Mouse (Mus musculus) hindbrain, embryonic 15.5 days (tissue): ENCODE data around the gene Psmc3. TPM values are rescaled to one million over a fixed set of nuclear protein-coding genes. Genes with fewer than 3 reads are reported as not detected.
A peak's percentile ranks its signal among the peaks of the same experiment; 100 is the strongest.

Experiments used
- ATAC-seq: fragments of 200-750 bp; cut with Nextera tagmentation; 2 replicates; pipeline ENCODE4 v1.8.0; 2017; ENCODE audit warnings: low read depth, moderate number of reproducible peaks, moderate TSS enrichment; ENCODE audit not compliant: low FRiP score
- H3K27ac ChIP-seq: fragments of 300-500 bp; sonication (generic); replicated peaks from 2 replicates; pipeline ENCODE4 v1.5.1; 2015; ENCODE audit warnings: mild to moderate bottlenecking, inconsistent platforms
- H3K27me3 ChIP-seq: fragments of 300-500 bp; sonication (generic); 2 replicates; pipeline ENCODE4 v1.6.1; 2015; ENCODE audit warnings: control low read depth, inconsistent platforms
- H3K36me3 ChIP-seq: fragments of 300-500 bp; sonication (generic); 2 replicates; pipeline ENCODE4 v1.6.1; 2015; ENCODE audit warnings: control low read depth, inconsistent platforms
- H3K4me1 ChIP-seq: fragments of 300-500 bp; sonication (generic); replicated peaks from 2 replicates; pipeline ENCODE4 v1.6.1; 2015; ENCODE audit warnings: control low read depth, inconsistent platforms
- H3K4me2 ChIP-seq: fragments of 300-500 bp; sonication (generic); 2 replicates; pipeline ENCODE4 v1.6.1; 2015; ENCODE audit warnings: moderate library complexity, mild to moderate bottlenecking, inconsistent platforms
- H3K4me3 ChIP-seq: fragments of 300-500 bp; sonication (generic); 2 replicates; pipeline ENCODE4 v1.5.1; 2015; ENCODE audit warnings: mild to moderate bottlenecking, inconsistent platforms
- H3K9ac ChIP-seq: fragments of 300-500 bp; sonication (generic); 2 replicates; pipeline ENCODE4 v1.6.1; 2015; ENCODE audit warnings: inconsistent platforms
- H3K9me3 ChIP-seq: fragments of 300-500 bp; sonication (generic); 2 replicates; pipeline ENCODE4 v1.6.1; 2016; ENCODE audit warnings: control low read depth, inconsistent platforms
- WGBS: fragments of 180-500 bp; shearing (Covaris S2); methylation state at CpG from one replicate; pipeline ENCODE4 v1.1.7; 2015; 5-methylcytosine and 5-hydroxymethylcytosine counted together
- polyA plus RNA-seq: library from polyadenylated mRNA; unstranded; fragments of >200 nt; fragmentation: Nextera tagmentation; extraction: Ambion mirVana; gene quantifications from 2 replicates; pipeline ENCODE4 v1.2.1, GENCODE M21; 2015

Psmc3 gene
- polyA plus RNA-seq, 1 experiment from 2014 or later = 239 TPM

- peaks cover 32% of the 10 kb centered on the region for H3K4me1 ChIP-seq
- under 1% methylated on average over 67 of the region's 69 CpGs for WGBS
- peak; percentile 96 for ATAC-seq
These were observed 16.4 kb downstream of the Psmc3 start, which contains the start of gene Slc39a13 for GRCm38 (mm10) chr2:91070076-91070800. TSS of gene Slc39a13 (minus strand) at chr2:91070417.

GRCm38 (mm10) chr2:91071059-91071458, 17.2 kb downstream of the Psmc3 start:
- peak overlapping the region; percentile 91 for H3K4me2 ChIP-seq
- WGBS = 86% methylated on average over 10 of the region's 10 CpGs
- peaks cover 26% of the 10 kb centered on the region for H3K4me1 ChIP-seq
- no peaks in the 10 kb centered on the region for H3K36me3 ChIP-seq
- ATAC-seq = no peak
- no peaks in the 10 kb centered on the region for H3K27me3 ChIP-seq
- H3K27ac ChIP-seq = peak overlapping the region; percentile 84
- H3K4me3 ChIP-seq = peak overlapping the region; percentile 65
- H3K9ac ChIP-seq = peak overlapping the region; percentile 72
- no peaks in the 10 kb centered on the region for H3K9me3 ChIP-seq

More at GRCm38 (mm10) chr2:91070076-91070800, 16.4 kb downstream of the Psmc3 start, which contains the start of gene Slc39a13:
- peaks cover 2% of the 10 kb centered on the region; the same call in 1 of the 2 replicates for H3K36me3 ChIP-seq
- H3K4me2 ChIP-seq = peak within 1 kb of the TSS; percentile 91
- peak within 1 kb of the TSS; percentile 84 for H3K27ac ChIP-seq
- H3K4me3 ChIP-seq = peak within 1 kb of the TSS; percentile 65
- H3K27me3 ChIP-seq = no peaks in the 10 kb centered on the region
- no peaks in the 10 kb centered on the region for H3K9me3 ChIP-seq
- H3K9ac ChIP-seq = peak within 1 kb of the TSS; percentile 72

- H3K4me3 ChIP-seq = no peak overlapping the region
- WGBS = 36% methylated on average over 1 of the region's 1 CpGs
- no peak overlapping the region for H3K27ac ChIP-seq
- H3K4me1 ChIP-seq = peaks cover 26% of the 10 kb centered on the region
- no peaks in the 10 kb centered on the region for H3K9me3 ChIP-seq
- no peaks in the 10 kb centered on the region for H3K27me3 ChIP-seq
- no peaks in the 10 kb centered on the region for H3K36me3 ChIP-seq
- no peak overlapping the region for H3K9ac ChIP-seq
- ATAC-seq = no peak
- H3K4me2 ChIP-seq = no peak overlapping the region
These were observed 18.3 kb downstream of the Psmc3 start for GRCm38 (mm10) chr2:91072092-91072491.

DNA sequence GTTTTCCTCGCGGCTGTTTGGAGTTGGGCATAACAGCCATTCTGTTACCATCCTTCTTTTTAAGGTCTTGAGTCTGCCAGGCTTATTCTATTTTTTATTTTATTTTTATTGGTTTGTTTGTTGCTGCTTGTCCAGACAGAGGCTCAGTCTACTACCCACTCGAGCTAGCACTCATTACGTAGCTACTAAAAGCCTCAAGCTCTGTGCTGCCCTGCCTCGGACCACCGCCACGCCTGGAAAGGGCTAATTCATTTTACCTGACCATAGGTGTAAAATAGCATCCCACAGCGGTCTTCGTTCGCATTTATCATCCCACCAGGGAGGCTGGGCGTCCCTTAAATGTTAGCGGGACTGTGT, 24.1 kb downstream of the Psmc3 start:
- H3K9ac ChIP-seq = peak overlapping the region; percentile 59
- H3K27me3 ChIP-seq = no peaks in the 10 kb centered on the region
- no peaks in the 10 kb centered on the region for H3K9me3 ChIP-seq
- peak overlapping the region; percentile 91 for H3K4me2 ChIP-seq
- no peaks in the 10 kb centered on the region for H3K36me3 ChIP-seq
- ATAC-seq = peak; percentile 33; the same call in 1 of the 2 replicates
- H3K4me3 ChIP-seq = peak overlapping the region; percentile 49
- WGBS = 13% methylated on average over 12 of the region's 12 CpGs
- peaks cover 11% of the 10 kb centered on the region; the same call in 1 of the 2 replicates for H3K4me1 ChIP-seq
- H3K27ac ChIP-seq = peak overlapping the region; percentile 49; the same call in 1 of the 2 replicates

DNA sequence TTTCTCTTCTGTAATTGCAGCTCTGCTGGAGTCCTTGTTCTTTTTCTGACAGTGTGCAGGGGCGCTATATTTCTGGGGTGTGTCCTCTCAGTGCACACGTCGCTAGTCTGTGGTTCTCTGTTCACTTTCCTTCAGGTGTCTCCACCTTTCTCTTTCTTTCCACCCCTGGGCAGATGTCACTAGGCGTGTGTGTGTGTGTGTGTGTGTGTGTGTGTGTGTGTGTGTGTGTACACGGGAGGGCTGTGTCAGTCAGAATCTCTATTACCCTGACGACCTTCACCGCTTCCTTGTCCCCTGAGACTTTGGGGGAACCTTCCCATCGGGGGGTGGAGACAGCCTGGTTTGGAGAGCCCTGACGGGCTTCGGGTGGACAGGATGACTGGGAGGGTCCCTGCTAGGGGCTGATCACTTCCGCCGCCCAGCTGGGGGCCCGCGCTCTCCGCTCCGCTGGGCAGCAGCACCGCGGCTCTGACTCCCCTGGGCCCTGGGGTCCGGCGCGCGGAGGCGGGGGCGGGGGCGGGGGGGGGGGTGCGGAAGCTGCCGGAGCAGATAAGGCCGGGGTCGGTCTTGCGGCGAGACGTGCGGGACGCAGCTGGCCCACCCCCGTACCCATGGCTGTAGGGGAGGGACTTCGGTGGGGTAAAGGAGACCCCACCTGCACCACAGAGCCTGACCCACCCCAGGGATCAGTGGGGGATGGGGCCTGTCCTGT, 24.7 kb downstream of the Psmc3 start:
- peak overlapping the region; percentile 49; the same call in 1 of the 2 replicates for H3K27ac ChIP-seq
- H3K4me3 ChIP-seq = peak overlapping the region; percentile 49
- H3K36me3 ChIP-seq = no peaks in the 10 kb centered on the region
- H3K9ac ChIP-seq = peak overlapping the region; percentile 59
- H3K9me3 ChIP-seq = no peaks in the 10 kb centered on the region
- WGBS = 1% methylated on average over 30 of the region's 36 CpGs
- H3K4me2 ChIP-seq = peak overlapping the region; percentile 91
- H3K27me3 ChIP-seq = no peaks in the 10 kb centered on the region
- ATAC-seq = peak; percentile 85
- H3K4me1 ChIP-seq = peaks cover 11% of the 10 kb centered on the region; the same call in 1 of the 2 replicates

DNA sequence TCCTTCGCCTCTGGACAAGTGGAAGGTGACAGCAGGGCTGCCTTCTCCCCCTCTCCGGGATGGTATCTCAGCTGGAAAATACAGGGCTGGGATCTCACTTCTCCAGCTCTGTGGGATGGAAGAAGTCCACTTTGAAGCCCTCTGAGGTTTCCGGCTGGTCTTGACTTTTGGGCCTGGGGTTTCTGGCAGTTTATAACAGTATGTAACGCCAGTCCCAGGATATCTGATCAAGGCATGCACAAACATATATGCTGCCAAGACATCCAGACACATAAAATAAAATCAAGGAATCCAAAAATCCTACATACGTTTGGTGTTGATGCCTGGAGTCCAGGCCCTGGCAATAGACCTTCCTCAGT, 25.2 kb downstream of the Psmc3 start:
- Histone ChIP-seq H3K9me3 (no peaks in the 10 kb centered on the region), H3K9ac (peak overlapping the region; percentile 59), H3K27me3 (no peaks in the 10 kb centered on the region), H3K27ac (peak overlapping the region; percentile 49; the same call in 1 of the 2 replicates), H3K4me3 (peak overlapping the region; percentile 49), H3K36me3 (no peaks in the 10 kb centered on the region), H3K4me2 (peak overlapping the region; percentile 91), H3K4me1 (peaks cover 11% of the 10 kb centered on the region; the same call in 1 of the 2 replicates)
- no peak for ATAC-seq
- WGBS = 28% methylated on average over 5 of the region's 5 CpGs

DNA sequence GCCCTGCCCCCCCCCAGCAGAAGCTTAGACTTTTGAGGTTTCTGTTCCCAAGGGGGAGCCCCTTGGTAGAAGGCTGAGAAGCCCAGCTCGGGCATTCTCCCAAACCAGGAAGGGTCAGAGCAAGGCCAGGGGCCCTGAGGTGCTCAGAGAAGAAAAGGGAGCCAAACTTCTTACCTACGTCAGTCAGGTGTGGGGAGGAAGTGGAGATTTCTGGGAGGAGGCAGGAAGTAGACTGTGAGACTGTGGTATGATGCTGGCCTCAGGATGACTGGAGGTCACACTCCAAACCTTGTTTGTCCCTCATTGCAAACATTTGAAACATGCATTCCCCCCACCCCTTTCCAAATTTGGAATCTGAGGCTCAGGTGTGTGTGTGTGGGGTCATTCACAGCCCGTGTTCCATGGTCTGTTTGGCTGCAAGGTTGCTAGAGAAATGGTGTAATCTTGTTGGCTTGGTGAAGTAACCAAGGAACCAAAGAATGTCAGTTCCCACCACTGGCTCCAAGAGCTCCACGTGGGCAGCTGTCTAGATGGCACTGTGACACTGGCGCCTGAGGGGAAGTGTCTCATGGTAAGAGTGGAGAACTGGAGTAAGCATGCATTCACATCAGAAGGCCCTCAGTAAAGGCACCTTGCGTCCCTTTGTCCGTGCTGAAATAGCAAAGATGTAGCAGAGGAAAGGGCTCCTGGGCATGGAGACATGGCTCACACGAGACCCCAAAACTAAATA, 27.1 kb downstream of the Psmc3 start:
- H3K9me3 ChIP-seq = no peaks in the 10 kb centered on the region
- WGBS = 79% methylated on average over 8 of the region's 8 CpGs
- ATAC-seq = no peak

GRCm38 (mm10) chr2:91081775-91082695, 28.2 kb downstream of the Psmc3 start, which contains the start of gene Spi1:
TSS of gene Spi1 (plus strand) at chr2:91082390.
- Histone ChIP-seq H3K27ac (no peak within 1 kb of the TSS), H3K4me3 (no peak within 1 kb of the TSS), H3K9ac (no peak within 1 kb of the TSS), H3K4me1 (peaks cover 11% of the 10 kb centered on the region; the same call in 1 of the 2 replicates), H3K36me3 (no peaks in the 10 kb centered on the region), H3K27me3 (no peaks in the 10 kb centered on the region), H3K4me2 (no peak within 1 kb of the TSS), H3K9me3 (no peaks in the 10 kb centered on the region)
- WGBS = 81% methylated on average over 13 of the region's 13 CpGs
- no peak for ATAC-seq

More for the DNA sequence above, 27.1 kb downstream of the Psmc3 start:
- peaks cover 11% of the 10 kb centered on the region; the same call in 1 of the 2 replicates for H3K4me1 ChIP-seq
- no peak overlapping the region for H3K4me3 ChIP-seq
- H3K36me3 ChIP-seq = no peaks in the 10 kb centered on the region
- no peak overlapping the region for H3K27ac ChIP-seq
- no peak overlapping the region for H3K4me2 ChIP-seq
- H3K9ac ChIP-seq = no peak overlapping the region
- H3K27me3 ChIP-seq = no peaks in the 10 kb centered on the region

- Histone ChIP-seq H3K9me3 (no peaks in the 10 kb centered on the region), H3K27me3 (no peaks in the 10 kb centered on the region), H3K9ac (no peak overlapping the region), H3K4me1 (peaks cover 8% of the 10 kb centered on the region; the same call in 1 of the 2 replicates), H3K27ac (no peak overlapping the region), H3K36me3 (no peaks in the 10 kb centered on the region), H3K4me3 (no peak overlapping the region), H3K4me2 (no peak overlapping the region)
- 71% methylated on average over 11 of the region's 11 CpGs for WGBS
- no peak for ATAC-seq
These were observed 29.0 kb downstream of the Psmc3 start for GRCm38 (mm10) chr2:91082844-91083243.

- H3K27me3 ChIP-seq = no peaks in the 10 kb centered on the region
- H3K4me3 ChIP-seq = no peak overlapping the region
- 0 out of 2 replicates have a peak, but pooled peaks cover 4% of the 10 kb centered on the region for H3K4me1 ChIP-seq
- no peak overlapping the region for H3K27ac ChIP-seq
- no peak overlapping the region for H3K9ac ChIP-seq
- H3K9me3 ChIP-seq = no peaks in the 10 kb centered on the region
- H3K4me2 ChIP-seq = no peak overlapping the region
- ATAC-seq = no peak
- 70% methylated on average over 1 of the region's 1 CpGs for WGBS
- no peaks in the 10 kb centered on the region for H3K36me3 ChIP-seq
These were observed 29.6 kb downstream of the Psmc3 start for GRCm38 (mm10) chr2:91083366-91083940.
